Mouse (Mus musculus) ES-Bruce4 (cell line): ENCODE measurements at regions not wholly inside any gene's neighbourhood (a gene's known extent, or its start where the extent isn't known, plus 50 kb on each side); places are given as distances from the start of the nearest gene placed in this dataset.

Experiments
- CTCF ChIP-seq: IDR thresholded peaks from one replicate; pipeline ENCODE4 v1.8.1; 2011; ENCODE audit warnings: low read depth, low read length
- EP300 ChIP-seq: IDR thresholded peaks from 2 replicates; pipeline ENCODE4 v1.6.1; 2011; ENCODE audit warnings: low read depth, low read length; ENCODE audit not compliant: insufficient read depth

DNA sequence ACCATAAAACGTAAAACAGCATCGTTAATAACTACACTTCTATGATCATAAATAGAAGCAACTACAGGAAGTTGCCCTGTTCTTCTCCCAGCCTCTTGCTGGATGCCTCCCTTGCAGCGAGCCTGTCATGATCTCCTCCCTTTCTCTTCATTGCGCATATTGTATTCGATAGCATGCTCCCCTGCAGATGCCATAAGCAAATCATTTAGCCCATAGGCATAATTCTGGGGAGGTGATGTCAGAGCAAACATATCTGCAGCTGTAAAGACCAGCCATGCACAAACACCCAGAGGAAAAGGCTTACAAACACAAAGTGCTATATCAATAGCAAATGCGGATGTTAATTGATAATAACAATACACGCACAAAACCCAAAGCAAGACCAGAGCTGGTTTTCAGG lies 155.7 kb upstream of the Kif2a start:
- no peak for TF ChIP-seq CTCF
- TF ChIP-seq EP300, result no peak
